Mouse (Mus musculus) embryonic facial prominence, embryonic 10.5 days (tissue): ENCODE results near the gene Tmem211. TPM values are rescaled to one million over a fixed set of nuclear protein-coding genes. Genes with fewer than 3 reads are reported as not detected.
A peak's percentile ranks its signal among the peaks of the same experiment; 100 is the strongest.

Experiments
- DNase-seq: peaks from one replicate; pipeline ENCODE4 v3.0.0-alpha.2; 2017; ENCODE audit warnings: low spot score
- H3K27ac ChIP-seq: fragments of 300-500 bp; sonication (generic); replicated peaks from 2 replicates; pipeline ENCODE4 v1.5.1; 2016; ENCODE audit warnings: mild to moderate bottlenecking
- H3K27me3 ChIP-seq: fragments of 300-500 bp; sonication (generic); replicated peaks from 2 replicates; pipeline ENCODE4 v1.6.1; 2016; ENCODE audit warnings: low read depth, mild to moderate bottlenecking; ENCODE audit not compliant: poor library complexity, severe bottlenecking
- H3K36me3 ChIP-seq: fragments of 300-500 bp; sonication (generic); replicated peaks from 2 replicates; pipeline ENCODE4 v1.6.1; 2016; ENCODE audit warnings: mild to moderate bottlenecking, moderate library complexity
- H3K4me1 ChIP-seq: fragments of 300-500 bp; sonication (generic); 2 replicates; pipeline ENCODE4 v1.6.1; 2016
- H3K4me3 ChIP-seq: fragments of 300-500 bp; sonication (generic); 2 replicates; pipeline ENCODE4 v1.5.1; 2016; ENCODE audit warnings: mild to moderate bottlenecking, moderate library complexity
- H3K9me3 ChIP-seq: fragments of 300-500 bp; sonication (generic); 2 replicates; pipeline ENCODE4 v1.6.1; 2016; ENCODE audit warnings: mild to moderate bottlenecking
- WGBS: fragments of 180-500 bp; shearing (Covaris S2); methylation state at CpG from one replicate; pipeline ENCODE4 v1.1.7; 2016; 5-methylcytosine and 5-hydroxymethylcytosine counted together
- polyA plus RNA-seq: library from polyadenylated mRNA; unstranded; fragments of >200 nt; fragmentation: Nextera tagmentation; extraction: Ambion mirVana; gene quantifications from 2 replicates; pipeline ENCODE4 v1.2.1, GENCODE M21; 2016

Gene Tmem211
- polyA plus RNA-seq, 1 experiment from 2014 or later = 0.46 TPM

GRCm38 (mm10) chr5:113249263-113249930 lies 22.7 kb downstream of the Tmem211 start:
- H3K4me1 ChIP-seq = no peaks in the 10 kb centered on the region; the same call in 1 of the 2 replicates
- WGBS = 88% methylated on average over 8 of the region's 8 CpGs
- H3K9me3 ChIP-seq = no peaks in the 10 kb centered on the region
- H3K36me3 ChIP-seq = peaks cover 13% of the 10 kb centered on the region
- H3K27ac ChIP-seq = no peak overlapping the region
- no peak overlapping the region for H3K4me3 ChIP-seq
- no peak for DNase-seq
- no peaks in the 10 kb centered on the region for H3K27me3 ChIP-seq

GRCm38 (mm10) chr5:113250806-113251205 lies 24.1 kb downstream of the Tmem211 start:
- H3K4me3 ChIP-seq = no peak overlapping the region
- no peaks in the 10 kb centered on the region for H3K9me3 ChIP-seq
- no peaks in the 10 kb centered on the region for H3K27me3 ChIP-seq
- DNase-seq = no peak
- H3K36me3 ChIP-seq = peaks cover 13% of the 10 kb centered on the region
- H3K27ac ChIP-seq = no peak overlapping the region
- WGBS = 94% methylated on average over 11 of the region's 11 CpGs
- H3K4me1 ChIP-seq = no peaks in the 10 kb centered on the region

GRCm38 (mm10) chr5:113265637-113266036 lies 38.9 kb downstream of the Tmem211 start:
- 82% methylated on average over 8 of the region's 8 CpGs for WGBS
- Histone ChIP-seq H3K9me3 (no peaks in the 10 kb centered on the region), H3K27ac (no peak overlapping the region), H3K36me3 (peaks cover 50% of the 10 kb centered on the region), H3K27me3 (no peaks in the 10 kb centered on the region), H3K4me3 (no peak overlapping the region), H3K4me1 (peaks cover 15% of the 10 kb centered on the region)
- DNase-seq = no peak

GRCm38 (mm10) chr5:113268246-113268645 lies 41.5 kb downstream of the Tmem211 start:
- Histone ChIP-seq H3K9me3 (no peaks in the 10 kb centered on the region), H3K27me3 (no peaks in the 10 kb centered on the region), H3K4me1 (peaks cover 15% of the 10 kb centered on the region), H3K36me3 (peaks cover 46% of the 10 kb centered on the region), H3K27ac (no peak overlapping the region), H3K4me3 (no peak overlapping the region)
- DNase-seq = no peak

- Histone ChIP-seq H3K4me1 (peaks cover 15% of the 10 kb centered on the region), H3K27ac (no peak overlapping the region), H3K36me3 (peaks cover 46% of the 10 kb centered on the region), H3K27me3 (no peaks in the 10 kb centered on the region), H3K4me3 (no peak overlapping the region), H3K9me3 (no peaks in the 10 kb centered on the region)
- no peak for DNase-seq
- 81% methylated on average over 3 of the region's 3 CpGs for WGBS
These were observed 43.3 kb downstream of the Tmem211 start for GRCm38 (mm10) chr5:113270043-113270442.

- WGBS = 74% methylated on average over 11 of the region's 11 CpGs
These were observed 44.6 kb downstream of the Tmem211 start for GRCm38 (mm10) chr5:113271207-113271811.

GRCm38 (mm10) chr5:113275839-113276238 lies 49.1 kb downstream of the Tmem211 start:
- 74% methylated on average over 10 of the region's 10 CpGs for WGBS
- Histone ChIP-seq H3K36me3 (peaks cover 67% of the 10 kb centered on the region), H3K27me3 (no peaks in the 10 kb centered on the region), H3K4me3 (no peak overlapping the region), H3K9me3 (no peaks in the 10 kb centered on the region), H3K27ac (no peak overlapping the region), H3K4me1 (peaks cover 19% of the 10 kb centered on the region)
- DNase-seq = no peak

More at GRCm38 (mm10) chr5:113271207-113271811, 44.6 kb downstream of the Tmem211 start:
- Histone ChIP-seq H3K4me1 (peaks cover 11% of the 10 kb centered on the region), H3K27me3 (no peaks in the 10 kb centered on the region), H3K9me3 (no peaks in the 10 kb centered on the region), H3K27ac (no peak overlapping the region), H3K36me3 (peaks cover 46% of the 10 kb centered on the region), H3K4me3 (no peak overlapping the region)
- DNase-seq = no peak

GRCm38 (mm10) chr5:113280138-113280856 lies 53.6 kb downstream of the Tmem211 start:
- peak; percentile 86 for DNase-seq
- peaks cover 38% of the 10 kb centered on the region for H3K36me3 ChIP-seq
- WGBS = 35% methylated on average over 15 of the region's 15 CpGs
- H3K27ac ChIP-seq = peak overlapping the region; percentile 80
- H3K27me3 ChIP-seq = peaks cover 6% of the 10 kb centered on the region; the same call in 1 of the 2 replicates
- H3K4me3 ChIP-seq = peak overlapping the region; percentile 62
- no peaks in the 10 kb centered on the region for H3K9me3 ChIP-seq
- H3K4me1 ChIP-seq = peaks cover 20% of the 10 kb centered on the region

GRCm38 (mm10) chr5:113281557-113281956 lies 54.8 kb downstream of the Tmem211 start:
- no peak overlapping the region for H3K4me3 ChIP-seq
- peaks cover 23% of the 10 kb centered on the region for H3K4me1 ChIP-seq
- peaks cover 19% of the 10 kb centered on the region for H3K27me3 ChIP-seq
- H3K27ac ChIP-seq = no peak overlapping the region
- H3K9me3 ChIP-seq = no peaks in the 10 kb centered on the region
- 93% methylated on average over 7 of the region's 7 CpGs for WGBS
- DNase-seq = no peak
- peaks cover 26% of the 10 kb centered on the region for H3K36me3 ChIP-seq

- Histone ChIP-seq H3K27me3 (peaks cover 40% of the 10 kb centered on the region), H3K27ac (no peak overlapping the region), H3K9me3 (no peaks in the 10 kb centered on the region), H3K4me1 (peaks cover 31% of the 10 kb centered on the region), H3K4me3 (no peak overlapping the region), H3K36me3 (peaks cover 5% of the 10 kb centered on the region)
- no peak for DNase-seq
- 71% methylated on average over 2 of the region's 2 CpGs for WGBS
These were observed 57.0 kb downstream of the Tmem211 start for GRCm38 (mm10) chr5:113283726-113284125.

- DNase-seq = no peak
- H3K9me3 ChIP-seq = no peaks in the 10 kb centered on the region
- H3K27ac ChIP-seq = no peak overlapping the region
- no peak overlapping the region for H3K4me3 ChIP-seq
- no peaks in the 10 kb centered on the region for H3K36me3 ChIP-seq
- H3K4me1 ChIP-seq = peaks cover 15% of the 10 kb centered on the region
- 63% methylated on average over 16 of the region's 16 CpGs for WGBS
- H3K27me3 ChIP-seq = peaks cover 58% of the 10 kb centered on the region
These were observed 58.8 kb downstream of the Tmem211 start for GRCm38 (mm10) chr5:113285541-113285940.

GRCm38 (mm10) chr5:113286048-113286447 lies 59.3 kb downstream of the Tmem211 start:
- 77% methylated on average over 11 of the region's 11 CpGs for WGBS
- Histone ChIP-seq H3K36me3 (no peaks in the 10 kb centered on the region), H3K4me3 (no peak overlapping the region), H3K4me1 (peaks cover 11% of the 10 kb centered on the region), H3K9me3 (no peaks in the 10 kb centered on the region), H3K27ac (no peak overlapping the region), H3K27me3 (peaks cover 63% of the 10 kb centered on the region)
- no peak for DNase-seq
